Mouse (Mus musculus): ENCODE data around the gene Zbtb9. TPM values are rescaled to one million over a fixed set of nuclear protein-coding genes. Genes with fewer than 3 reads are reported as not detected.
A peak's percentile ranks its signal among the peaks of the same experiment; 100 is the strongest.

Zbtb9 gene
- total RNA-seq, 1 experiment: 8.2 TPM

DNA sequence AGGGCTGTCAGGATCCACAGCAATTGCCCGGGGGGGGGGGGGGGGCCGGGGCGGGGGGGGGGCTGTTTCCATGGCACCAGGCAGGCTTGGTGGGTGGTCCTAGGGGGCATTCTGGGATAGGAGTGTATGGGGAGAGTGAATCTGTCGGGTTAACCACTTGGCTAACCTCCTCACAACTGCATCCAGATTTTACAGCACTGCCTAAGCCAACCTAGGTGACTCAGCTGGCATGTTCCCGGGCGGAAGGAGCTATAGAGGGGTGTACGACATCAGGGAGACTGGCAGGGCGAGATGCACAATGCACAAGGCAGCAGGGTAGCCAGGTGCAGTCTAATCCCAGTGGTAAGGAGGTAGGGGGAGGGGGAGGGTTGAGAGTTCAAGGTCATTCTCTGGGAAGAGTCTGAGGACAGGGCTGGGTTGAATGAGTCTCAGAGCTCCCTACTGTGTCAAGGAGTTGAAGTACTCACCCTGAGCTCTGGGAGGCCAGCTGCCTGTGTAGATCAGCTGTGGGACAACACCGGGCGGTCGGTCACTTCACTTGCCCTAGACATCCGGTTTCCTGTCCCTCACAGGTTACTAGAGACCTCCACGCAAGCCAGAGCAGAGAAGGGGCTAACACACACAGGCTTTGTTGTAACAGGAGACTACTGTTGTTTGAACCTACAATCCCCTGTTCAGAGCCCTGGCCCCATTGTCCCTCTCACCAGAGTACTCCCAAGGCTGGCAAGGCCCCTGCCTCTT, 68.2 kb downstream of the Zbtb9 start:
- H3K27ac ChIP-seq (ENCODE audit: insufficient read depth, low read depth, low read length, poor library complexity, severe bottlenecking): peak overlapping the region; percentile 96
- peak overlapping the region in 1 of 2 experiments; percentile 65; a peak in 3 of 4 replicates for H3K4me3 ChIP-seq (ENCODE audit: insufficient read depth in 1 of 2, low read depth in 1 of 2, low read length in 2 of 2, poor library complexity in 1 of 2, severe bottlenecking in 1 of 2)
- in situ Hi-C loops (cut with MboI; ENCODE audit: low sequenced_read_pairs in 2 of 2, unreplicated experiment in 2 of 2): no loop called here
- H3K9ac ChIP-seq (ENCODE audit: insufficient read depth, low read depth, low read length, poor library complexity, severe bottlenecking): peak overlapping the region; percentile 75
- no peaks in the 10 kb centered on the region for H3K9me3 ChIP-seq (ENCODE audit: control insufficient read depth, insufficient read depth, low read depth, low read length)
- TF ChIP-seq ZC3H11A (IDR thresholded peaks at IDR 0.05; ENCODE audit: borderline replicate concordance, low read depth, low read length) (no peak), HCFC1 (IDR thresholded peaks at IDR 0.05; ENCODE audit: borderline replicate concordance, insufficient read depth, low read length) (peak; percentile 42; the same call in 1 of the 2 replicates), CHD2 (IDR thresholded peaks at IDR 0.05; ENCODE audit: low read depth, low read length) (0 out of 2 replicates have a peak, but pooled peaks have one; percentile 41), ZNF384 (IDR thresholded peaks at IDR 0.05; ENCODE audit: low read depth, low read length) (no peak), MAFK (IDR thresholded peaks at IDR 0.05; ENCODE audit: insufficient read depth, low read depth, low read length) (no peak)
- peaks cover 7 to 40% of the 10 kb centered on the region in 2 experiments; a peak in 3 of 4 replicates for H3K4me1 ChIP-seq (ENCODE audit: control insufficient read depth in 2 of 2, insufficient read depth in 2 of 2, low read length in 2 of 2, poor library complexity in 1 of 2)
- H3K36me3 ChIP-seq (ENCODE audit: control insufficient read depth, insufficient read depth, low read length, poor library complexity, severe bottlenecking): no peaks in the 10 kb centered on the region
- peak; percentile 88 for DNase-seq (ENCODE audit: low read depth, low spot score)

DNA sequence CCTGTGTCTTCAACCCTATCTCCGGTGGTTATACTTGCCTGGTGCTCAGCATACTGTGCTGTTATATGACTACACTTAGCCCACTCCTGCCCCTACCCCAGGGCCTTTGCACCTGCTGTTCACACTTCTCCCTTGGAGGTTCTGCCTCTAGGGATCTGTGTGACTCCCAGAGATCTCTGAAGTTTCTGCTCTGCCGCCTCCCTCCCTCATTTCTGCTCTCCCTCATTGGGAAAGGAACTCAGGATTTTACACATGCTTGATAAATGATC, 68.8 kb downstream of the Zbtb9 start:
- no peak for TF ChIP-seq HCFC1 (IDR thresholded peaks at IDR 0.05; ENCODE audit: borderline replicate concordance, insufficient read depth, low read length)
- no peak for TF ChIP-seq MAFK (IDR thresholded peaks at IDR 0.05; ENCODE audit: insufficient read depth, low read depth, low read length)
- TF ChIP-seq ZNF384 (IDR thresholded peaks at IDR 0.05; ENCODE audit: low read depth, low read length): no peak
- no peak for TF ChIP-seq ZC3H11A (IDR thresholded peaks at IDR 0.05; ENCODE audit: borderline replicate concordance, low read depth, low read length)
- no peak for TF ChIP-seq CHD2 (IDR thresholded peaks at IDR 0.05; ENCODE audit: low read depth, low read length)
- no peaks in the 10 kb centered on the region for H3K9me3 ChIP-seq (ENCODE audit: control insufficient read depth, insufficient read depth, low read depth, low read length)
- H3K4me1 ChIP-seq (ENCODE audit: control insufficient read depth in 2 of 2, insufficient read depth in 2 of 2, low read length in 2 of 2, poor library complexity in 1 of 2): peaks cover 5 to 38% of the 10 kb centered on the region in 2 experiments; a peak in 3 of 4 replicates
- peak overlapping the region; percentile 96 for H3K27ac ChIP-seq (ENCODE audit: insufficient read depth, low read depth, low read length, poor library complexity, severe bottlenecking)
- DNase-seq (ENCODE audit: low read depth, low spot score): no peak
- peak overlapping the region; percentile 50; the same call in 1 of the 2 replicates for H3K9ac ChIP-seq (ENCODE audit: insufficient read depth, low read depth, low read length, poor library complexity, severe bottlenecking)
- no peaks in the 10 kb centered on the region for H3K36me3 ChIP-seq (ENCODE audit: control insufficient read depth, insufficient read depth, low read length, poor library complexity, severe bottlenecking)
- in situ Hi-C loops (cut with MboI; ENCODE audit: low sequenced_read_pairs in 2 of 2, unreplicated experiment in 2 of 2): no loop called here
- H3K4me3 ChIP-seq (ENCODE audit: insufficient read depth in 1 of 2, low read depth in 1 of 2, low read length in 2 of 2, poor library complexity in 1 of 2, severe bottlenecking in 1 of 2): peak overlapping the region in 1 of 2 experiments; percentile 6; a peak in 1 of 4 replicates

DNA sequence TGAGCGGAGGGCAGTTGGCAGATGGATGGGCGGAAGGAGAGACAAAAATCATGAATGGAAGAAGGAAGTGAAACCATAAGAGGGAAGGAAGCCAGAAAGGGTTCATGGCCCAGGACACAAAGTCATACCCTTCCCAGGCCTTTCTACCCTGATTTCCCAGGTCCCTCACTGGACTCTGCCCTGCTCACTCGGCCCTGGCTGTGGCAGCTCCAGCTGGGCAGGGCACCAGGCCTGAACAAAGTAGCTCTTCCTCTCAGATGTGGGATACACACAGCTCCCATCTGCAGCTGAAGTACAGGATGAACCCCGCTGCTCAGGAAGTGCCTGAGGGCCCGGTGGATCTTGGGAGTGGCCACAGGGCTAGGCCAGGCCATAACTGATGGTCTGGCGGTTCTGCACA, 69.9 kb downstream of the Zbtb9 start:
- H3K9me3 ChIP-seq (ENCODE audit: control insufficient read depth, insufficient read depth, low read depth, low read length): no peaks in the 10 kb centered on the region
- no peak for DNase-seq (ENCODE audit: low read depth, low spot score)
- peak overlapping the region in 1 of 2 experiments; percentile 17; a peak in 2 of 4 replicates for H3K4me3 ChIP-seq (ENCODE audit: insufficient read depth in 1 of 2, low read depth in 1 of 2, low read length in 2 of 2, poor library complexity in 1 of 2, severe bottlenecking in 1 of 2)
- TF ChIP-seq CHD2 (IDR thresholded peaks at IDR 0.05; ENCODE audit: low read depth, low read length) (no peak), ZC3H11A (IDR thresholded peaks at IDR 0.05; ENCODE audit: borderline replicate concordance, low read depth, low read length) (no peak), ZNF384 (IDR thresholded peaks at IDR 0.05; ENCODE audit: low read depth, low read length) (no peak), HCFC1 (IDR thresholded peaks at IDR 0.05; ENCODE audit: borderline replicate concordance, insufficient read depth, low read length) (no peak), MAFK (IDR thresholded peaks at IDR 0.05; ENCODE audit: insufficient read depth, low read depth, low read length) (no peak)
- H3K4me1 ChIP-seq (ENCODE audit: control insufficient read depth in 2 of 2, insufficient read depth in 2 of 2, low read length in 2 of 2, poor library complexity in 1 of 2): peaks cover 5 to 35% of the 10 kb centered on the region in 2 experiments; a peak in 3 of 4 replicates
- peak overlapping the region; percentile 71; the same call in 1 of the 2 replicates for H3K9ac ChIP-seq (ENCODE audit: insufficient read depth, low read depth, low read length, poor library complexity, severe bottlenecking)
- peak overlapping the region; percentile 96 for H3K27ac ChIP-seq (ENCODE audit: insufficient read depth, low read depth, low read length, poor library complexity, severe bottlenecking)
- H3K36me3 ChIP-seq (ENCODE audit: control insufficient read depth, insufficient read depth, low read length, poor library complexity, severe bottlenecking): no peaks in the 10 kb centered on the region
- in situ Hi-C loops (cut with MboI; ENCODE audit: low sequenced_read_pairs in 2 of 2, unreplicated experiment in 2 of 2): no loop called here

DNA sequence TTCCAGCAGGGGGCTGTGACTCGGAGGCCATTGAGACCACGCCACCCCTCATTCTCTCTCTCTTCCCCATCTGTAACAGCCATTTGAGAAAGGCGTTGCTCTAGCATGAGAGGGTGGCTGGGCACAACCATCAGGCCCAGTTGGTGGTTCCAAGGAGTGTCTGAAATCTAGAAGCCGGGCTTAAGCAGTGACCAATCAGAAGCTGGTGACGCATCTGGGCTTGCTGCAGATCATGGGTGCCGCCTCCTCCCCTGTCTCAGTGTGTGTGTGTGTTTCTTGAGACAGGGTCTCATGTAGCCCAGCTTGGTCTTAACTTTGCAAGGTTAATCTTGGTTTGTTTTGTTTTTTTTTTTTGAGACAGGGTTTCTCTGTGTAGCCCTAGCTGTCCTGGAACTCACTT, 72.2 kb downstream of the Zbtb9 start:
- no peak for TF ChIP-seq ZC3H11A (IDR thresholded peaks at IDR 0.05; ENCODE audit: borderline replicate concordance, low read depth, low read length)
- no peak for TF ChIP-seq MAFK (IDR thresholded peaks at IDR 0.05; ENCODE audit: insufficient read depth, low read depth, low read length)
- no peak for TF ChIP-seq ZNF384 (IDR thresholded peaks at IDR 0.05; ENCODE audit: low read depth, low read length)
- TF ChIP-seq HCFC1 (IDR thresholded peaks at IDR 0.05; ENCODE audit: borderline replicate concordance, insufficient read depth, low read length): no peak
- no peak for TF ChIP-seq CHD2 (IDR thresholded peaks at IDR 0.05; ENCODE audit: low read depth, low read length)
- Histone ChIP-seq H3K9me3 (ENCODE audit: control insufficient read depth, insufficient read depth, low read depth, low read length) (no peaks in the 10 kb centered on the region), H3K27ac (ENCODE audit: insufficient read depth, low read depth, low read length, poor library complexity, severe bottlenecking) (peak overlapping the region; percentile 57; the same call in 1 of the 2 replicates), H3K36me3 (ENCODE audit: control insufficient read depth, insufficient read depth, low read length, poor library complexity, severe bottlenecking) (no peaks in the 10 kb centered on the region), H3K4me3 (ENCODE audit: insufficient read depth in 1 of 2, low read depth in 1 of 2, low read length in 2 of 2, poor library complexity in 1 of 2, severe bottlenecking in 1 of 2) (no peak overlapping the region), H3K9ac (ENCODE audit: insufficient read depth, low read depth, low read length, poor library complexity, severe bottlenecking) (peak overlapping the region; percentile 12; the same call in 1 of the 2 replicates), H3K4me1 (ENCODE audit: control insufficient read depth in 2 of 2, insufficient read depth in 2 of 2, low read length in 2 of 2, poor library complexity in 1 of 2) (peaks cover 4 to 38% of the 10 kb centered on the region in 2 experiments; a peak in 3 of 4 replicates)
- no peak for DNase-seq (ENCODE audit: low read depth, low spot score)
- in situ Hi-C loops (cut with MboI; ENCODE audit: low sequenced_read_pairs in 2 of 2, unreplicated experiment in 2 of 2): no loop called here

Data from ES-E14 (cell line).